Mouse (Mus musculus): Measurements from ENCODE around the gene Vsig10. TPM values are rescaled to one million over a fixed set of nuclear protein-coding genes. Genes with fewer than 3 reads are reported as not detected.
A peak's percentile ranks its signal among the peaks of the same experiment; 100 is the strongest.

Vsig10 gene
- polyA plus RNA-seq, 1 experiment from 2014 or later, result 7.1 TPM

DNA sequence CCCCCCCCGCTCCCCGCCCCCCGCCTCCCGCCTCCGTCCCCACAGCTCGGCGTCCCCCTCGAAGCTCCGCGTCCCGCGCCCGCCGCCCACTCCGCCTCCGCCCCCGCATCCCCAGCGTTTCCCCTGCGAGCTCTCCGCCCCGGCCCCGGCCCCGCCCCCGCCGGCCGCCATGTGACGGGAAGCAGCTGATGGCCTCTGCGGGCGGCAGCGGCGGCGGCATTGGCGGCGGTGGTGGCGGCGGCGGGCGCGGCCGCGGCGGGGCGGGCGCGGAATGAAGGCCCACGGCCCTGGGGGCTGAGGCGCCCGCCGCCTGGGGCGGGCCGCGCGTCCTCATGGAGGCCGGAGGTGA lies 38.2 kb downstream of the Vsig10 start, which contains the start of gene Wsb2:
Gene Wsb2 (plus strand): TSS at position 176 of the 349 bp plus-strand sequence.
- ATAC-seq (ENCODE audit: insufficient number of reproducible peaks, insufficient read depth, low FRiP score, low TSS enrichment, low read depth), result peak; percentile 59; the same call in 1 of the 2 replicates
- Histone ChIP-seq H3K36me3 (no peaks in the 10 kb centered on the region), H3K4me1 (peaks cover 39% of the 10 kb centered on the region), H3K27me3 (no peaks in the 10 kb centered on the region), H3K27ac (peak within 1 kb of the TSS; percentile 87), H3K9me3 (no peaks in the 10 kb centered on the region), H3K4me2 (peak within 1 kb of the TSS; percentile 93), H3K4me3 (peak within 1 kb of the TSS; percentile 93), H3K9ac (peak within 1 kb of the TSS; percentile 96)
- 0% methylated on average over 6 of the region's 54 CpGs for WGBS

GRCm38 (mm10) chr5:117357478-117358247 lies 38.8 kb downstream of the Vsig10 start:
- WGBS, result under 1% methylated on average over 49 of the region's 49 CpGs
- Histone ChIP-seq H3K4me1 (peaks cover 45% of the 10 kb centered on the region), H3K4me2 (peak overlapping the region; percentile 93), H3K27me3 (no peaks in the 10 kb centered on the region), H3K27ac (peak overlapping the region; percentile 87), H3K36me3 (no peaks in the 10 kb centered on the region), H3K4me3 (peak overlapping the region; percentile 93), H3K9ac (peak overlapping the region; percentile 96), H3K9me3 (no peaks in the 10 kb centered on the region)
- ATAC-seq (ENCODE audit: insufficient number of reproducible peaks, insufficient read depth, low FRiP score, low TSS enrichment, low read depth), result peak; percentile 34; the same call in 1 of the 2 replicates

DNA sequence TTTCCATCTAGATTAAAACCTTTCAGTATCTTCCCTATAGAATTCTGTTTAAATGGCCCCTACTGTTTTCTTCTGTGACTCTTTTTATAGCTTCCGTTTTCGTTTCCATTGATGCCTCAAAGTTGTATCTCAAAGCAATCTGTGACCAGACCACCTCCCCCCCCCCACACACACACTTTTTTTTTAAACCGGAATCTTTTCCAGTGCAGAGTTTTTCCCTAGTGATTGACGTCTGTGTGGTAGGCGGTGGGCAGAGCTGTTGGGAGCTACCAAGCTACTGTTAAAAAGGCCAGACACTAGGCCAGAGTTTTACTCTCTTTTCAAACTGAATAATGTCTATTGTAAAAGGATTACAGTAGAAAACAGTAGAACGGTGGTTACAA lies 39.4 kb downstream of the Vsig10 start:
- Histone ChIP-seq H3K9ac (peak overlapping the region; percentile 96), H3K4me1 (peaks cover 50% of the 10 kb centered on the region), H3K27me3 (no peaks in the 10 kb centered on the region), H3K27ac (0 out of 2 replicates have a peak overlapping the region, but pooled peaks have one; percentile 87), H3K9me3 (no peaks in the 10 kb centered on the region), H3K4me2 (peak overlapping the region; percentile 93), H3K4me3 (peak overlapping the region; percentile 93), H3K36me3 (no peaks in the 10 kb centered on the region; the same call in 1 of the 2 replicates)
- ATAC-seq (ENCODE audit: insufficient number of reproducible peaks, insufficient read depth, low FRiP score, low TSS enrichment, low read depth), result no peak
- WGBS, result 10% methylated on average over 6 of the region's 6 CpGs

GRCm38 (mm10) chr5:117358725-117359124 lies 39.8 kb downstream of the Vsig10 start:
- peak overlapping the region; percentile 93 for H3K4me2 ChIP-seq
- peaks cover 53% of the 10 kb centered on the region for H3K4me1 ChIP-seq
- no peak overlapping the region for H3K9ac ChIP-seq
- H3K36me3 ChIP-seq, result peaks cover 5% of the 10 kb centered on the region
- H3K4me3 ChIP-seq, result no peak overlapping the region
- no peak for ATAC-seq (ENCODE audit: insufficient number of reproducible peaks, insufficient read depth, low FRiP score, low TSS enrichment, low read depth)
- no peaks in the 10 kb centered on the region for H3K27me3 ChIP-seq
- WGBS, result 35% methylated on average over 11 of the region's 11 CpGs
- H3K9me3 ChIP-seq, result no peaks in the 10 kb centered on the region
- no peak overlapping the region for H3K27ac ChIP-seq

DNA sequence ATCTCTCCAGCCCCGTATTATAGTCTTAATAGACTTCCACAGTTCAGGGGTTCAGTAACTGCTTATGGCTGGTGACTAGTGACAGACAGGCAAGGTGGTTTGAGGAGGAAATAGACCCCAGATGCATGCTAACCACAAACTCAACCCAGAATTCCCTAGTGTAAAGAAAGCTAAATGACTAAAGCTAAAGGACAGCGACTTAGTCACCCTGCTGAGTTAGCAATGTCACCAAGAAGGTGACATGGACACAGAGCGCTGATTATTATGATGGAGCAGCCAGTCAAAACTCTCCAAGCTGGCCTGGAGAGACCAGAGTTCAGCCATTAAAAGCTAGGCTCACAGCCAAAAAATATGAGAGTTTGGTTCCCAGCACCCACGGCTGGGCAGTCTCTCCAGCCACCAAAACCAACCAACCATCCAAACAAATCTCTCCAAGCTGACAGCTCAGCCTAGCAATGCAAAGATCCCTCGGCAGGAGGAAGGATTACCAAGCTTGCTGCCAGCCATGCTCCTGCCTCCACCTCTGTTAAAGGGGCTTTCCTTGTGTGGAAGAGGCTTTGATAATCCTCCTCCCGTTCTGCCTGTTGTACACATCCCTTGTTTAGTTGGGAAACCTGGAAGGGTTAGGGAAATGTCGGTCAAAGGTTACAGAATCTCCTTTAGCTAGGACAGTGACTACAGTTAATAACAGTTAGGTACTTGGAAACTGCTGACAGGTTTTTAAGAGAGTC lies 40.8 kb downstream of the Vsig10 start:
- Histone ChIP-seq H3K27me3 (no peaks in the 10 kb centered on the region), H3K4me1 (peaks cover 53% of the 10 kb centered on the region), H3K9me3 (no peaks in the 10 kb centered on the region), H3K36me3 (peaks cover 14% of the 10 kb centered on the region), H3K4me2 (peak overlapping the region; percentile 19; the same call in 1 of the 2 replicates), H3K4me3 (no peak overlapping the region), H3K27ac (0 out of 2 replicates have a peak overlapping the region, but pooled peaks have one; percentile 1), H3K9ac (peak overlapping the region; percentile 41; the same call in 1 of the 2 replicates)
- ATAC-seq (ENCODE audit: insufficient number of reproducible peaks, insufficient read depth, low FRiP score, low TSS enrichment, low read depth), result no peak
- WGBS, result 34% methylated on average over 7 of the region's 7 CpGs

DNA sequence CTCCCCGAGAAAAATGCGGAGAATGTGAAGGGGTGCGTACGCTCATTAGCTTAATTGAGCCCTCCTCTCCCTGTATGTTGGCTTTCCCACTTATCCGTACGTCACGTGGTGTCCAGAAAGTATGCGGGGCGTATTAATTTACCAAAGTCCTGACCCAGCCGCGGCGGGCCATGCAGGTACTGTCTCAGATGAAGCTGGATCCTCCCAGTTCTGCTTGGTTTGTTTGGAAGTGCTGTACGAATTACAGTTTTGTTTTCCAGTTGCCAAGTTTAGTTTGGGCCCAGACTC lies 41.3 kb downstream of the Vsig10 start:
- H3K36me3 ChIP-seq, result peaks cover 19% of the 10 kb centered on the region
- WGBS, result 46% methylated on average over 13 of the region's 13 CpGs
- peak overlapping the region; percentile 41; the same call in 1 of the 2 replicates for H3K9ac ChIP-seq
- H3K4me3 ChIP-seq, result no peak overlapping the region
- H3K27ac ChIP-seq, result 0 out of 2 replicates have a peak overlapping the region, but pooled peaks have one; percentile 1
- ATAC-seq (ENCODE audit: insufficient number of reproducible peaks, insufficient read depth, low FRiP score, low TSS enrichment, low read depth), result no peak
- peak overlapping the region; percentile 19; the same call in 1 of the 2 replicates for H3K4me2 ChIP-seq
- peaks cover 53% of the 10 kb centered on the region for H3K4me1 ChIP-seq
- no peaks in the 10 kb centered on the region for H3K27me3 ChIP-seq
- no peaks in the 10 kb centered on the region for H3K9me3 ChIP-seq

- Histone ChIP-seq H3K36me3 (peaks cover 26% of the 10 kb centered on the region), H3K9me3 (no peaks in the 10 kb centered on the region), H3K4me3 (no peak overlapping the region), H3K4me2 (no peak overlapping the region), H3K27me3 (no peaks in the 10 kb centered on the region), H3K27ac (no peak overlapping the region), H3K4me1 (peaks cover 48% of the 10 kb centered on the region), H3K9ac (peak overlapping the region; percentile 32; the same call in 1 of the 2 replicates)
- WGBS, result 47% methylated on average over 13 of the region's 13 CpGs
- no peak for ATAC-seq (ENCODE audit: insufficient number of reproducible peaks, insufficient read depth, low FRiP score, low TSS enrichment, low read depth)
These were observed 42.0 kb downstream of the Vsig10 start for GRCm38 (mm10) chr5:117360631-117361541.

GRCm38 (mm10) chr5:117361590-117361989 lies 42.7 kb downstream of the Vsig10 start:
- peaks cover 43% of the 10 kb centered on the region for H3K4me1 ChIP-seq
- ATAC-seq (ENCODE audit: insufficient number of reproducible peaks, insufficient read depth, low FRiP score, low TSS enrichment, low read depth), result no peak
- no peak overlapping the region for H3K9ac ChIP-seq
- H3K27ac ChIP-seq, result no peak overlapping the region
- H3K36me3 ChIP-seq, result peaks cover 33% of the 10 kb centered on the region
- H3K9me3 ChIP-seq, result no peaks in the 10 kb centered on the region
- H3K4me3 ChIP-seq, result no peak overlapping the region
- no peak overlapping the region for H3K4me2 ChIP-seq
- WGBS, result 70% methylated on average over 4 of the region's 4 CpGs
- H3K27me3 ChIP-seq, result no peaks in the 10 kb centered on the region

GRCm38 (mm10) chr5:117363066-117363782 lies 44.3 kb downstream of the Vsig10 start:
- no peak overlapping the region for H3K27ac ChIP-seq
- ATAC-seq (ENCODE audit: insufficient number of reproducible peaks, insufficient read depth, low FRiP score, low TSS enrichment, low read depth), result no peak
- no peak overlapping the region for H3K9ac ChIP-seq
- H3K9me3 ChIP-seq, result no peaks in the 10 kb centered on the region
- 52% methylated on average over 15 of the region's 15 CpGs for WGBS
- no peaks in the 10 kb centered on the region for H3K27me3 ChIP-seq
- no peak overlapping the region for H3K4me2 ChIP-seq
- peaks cover 48% of the 10 kb centered on the region for H3K36me3 ChIP-seq
- peaks cover 43% of the 10 kb centered on the region for H3K4me1 ChIP-seq
- H3K4me3 ChIP-seq, result no peak overlapping the region

- H3K9ac ChIP-seq, result no peak overlapping the region
- no peaks in the 10 kb centered on the region for H3K9me3 ChIP-seq
- peaks cover 64% of the 10 kb centered on the region for H3K36me3 ChIP-seq
- H3K4me2 ChIP-seq, result no peak overlapping the region
- no peak for ATAC-seq (ENCODE audit: insufficient number of reproducible peaks, insufficient read depth, low FRiP score, low TSS enrichment, low read depth)
- no peaks in the 10 kb centered on the region for H3K27me3 ChIP-seq
- peaks cover 31% of the 10 kb centered on the region for H3K4me1 ChIP-seq
- 76% methylated on average over 3 of the region's 3 CpGs for WGBS
- no peak overlapping the region for H3K27ac ChIP-seq
- H3K4me3 ChIP-seq, result no peak overlapping the region
These were observed 45.9 kb downstream of the Vsig10 start for GRCm38 (mm10) chr5:117364821-117365220.
